ENCODE assay signal across 14 mouse cellular contexts in the genomic region with DNA sequence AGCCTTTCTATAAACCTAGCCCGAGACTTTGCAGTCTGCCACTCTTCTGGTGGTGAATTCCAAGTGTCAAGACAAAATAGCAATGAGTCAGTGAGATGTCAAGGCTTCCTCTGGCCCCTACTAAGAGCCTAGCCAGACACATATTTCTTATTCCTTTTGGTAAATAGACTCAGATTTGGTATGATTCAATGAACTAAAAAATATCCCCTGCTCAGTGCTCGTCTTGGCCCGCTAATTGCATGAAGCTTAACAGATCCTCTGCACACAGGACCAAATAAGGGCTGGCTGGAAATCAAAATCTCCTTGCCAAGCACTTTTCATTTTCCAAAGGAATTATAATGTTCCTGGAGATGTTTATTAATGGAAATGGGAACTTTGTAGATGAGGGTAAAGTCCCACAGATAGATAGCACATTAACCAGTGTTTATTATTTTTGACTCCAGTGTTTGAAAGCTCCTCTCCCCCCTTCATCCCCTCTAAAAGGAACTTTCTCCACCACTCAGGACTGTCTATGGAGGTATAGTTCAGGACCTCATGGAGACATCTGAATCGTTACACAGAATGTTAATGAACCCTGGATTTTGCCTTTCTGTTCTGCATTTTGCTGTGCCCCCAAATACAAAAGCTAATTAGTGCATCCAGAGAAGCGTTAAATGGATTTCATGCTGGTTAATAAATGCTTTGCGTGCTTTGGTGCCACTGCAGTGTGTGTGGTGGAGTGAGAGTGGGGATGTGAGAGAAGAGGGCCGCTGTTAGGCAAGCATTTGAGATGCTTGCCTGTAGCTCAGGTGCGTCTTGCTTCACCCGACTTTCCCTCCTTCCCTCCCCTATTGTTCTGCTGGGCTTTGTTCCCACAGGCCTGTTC.
A peak's percentile ranks its signal among the peaks of the same experiment; 100 is the strongest.
DNase-seq lines count a peak whose midpoint lies in the region; ATAC-seq lines count a peak whose summit lies in the region.
"Had no signal": no experiment of that assay in that cellular context is flagged by ENCODE, and none has a peak within 500 bp of the region (broad histone marks: within the 10 kb centered on the region; RNA-seq: fewer than 3 reads in every experiment).

No protein-coding gene starts in this region.

- peak; percentile 79 for ATAC-seq in forebrain, embryonic 16.5 days
- no peak for ATAC-seq in megakaryocyte progenitor cell, adult 5-6 weeks (replicated peaks; ENCODE audit: poor library complexity)
- ATAC-seq: activated CD4-positive, CD25-positive, alpha-beta regulatory T cell, adult 4 months had no signal

- H3K36me3 ChIP-seq in heart, embryonic 10.5 days, result no peaks in the 10 kb centered on the region
- H3K36me3 ChIP-seq in forebrain, embryonic 16.5 days (ENCODE audit: control insufficient read depth, insufficient read depth), result no peaks in the 10 kb centered on the region
- H3K36me3 ChIP-seq: limb, embryonic 12.5 days had no signal

- 81% methylated on average over 9 of the region's 9 CpGs for WGBS in heart, embryonic 10.5 days
- 24% methylated on average over 9 of the region's 9 CpGs for WGBS in forebrain, embryonic 16.5 days

- H3K27ac ChIP-seq in heart, embryonic 10.5 days, result no peak overlapping the region
- 0 out of 2 replicates have a peak overlapping the region, but pooled peaks have one; percentile 2 for H3K27ac ChIP-seq in forebrain, embryonic 16.5 days (ENCODE audit: low read length)
- H3K27ac ChIP-seq: limb, embryonic 12.5 days had no signal

- peak; percentile 90 for DNase-seq in heart, adult 11 months
- no peak for DNase-seq in heart, embryonic 10.5 days (ENCODE audit: low spot score)
- peak; percentile 24 for DNase-seq in lung, postnatal 10 days
- DNase-seq in lung, postnatal 4 days, result no peak
- DNase-seq in lung, postnatal 36 days, result peak; percentile 18
- DNase-seq in spleen, postnatal 4 days (ENCODE audit: low spot score in 2 of 2), result no peak
- DNase-seq: embryo, embryonic 11 days; layer of hippocampus, adult 9-11 months; right cerebral cortex, postnatal 14 days; thymus, postnatal 14 days had no signal

- no peak overlapping the region for H3K9ac ChIP-seq in forebrain, embryonic 16.5 days (replicated peaks; ENCODE audit: low read depth, low read length)
- H3K9ac ChIP-seq: limb, embryonic 12.5 days had no signal

- H3K27me3 ChIP-seq in heart, embryonic 10.5 days (ENCODE audit: insufficient read depth, poor library complexity, severe bottlenecking), result no peaks in the 10 kb centered on the region
- no peaks in the 10 kb centered on the region for H3K27me3 ChIP-seq in forebrain, embryonic 16.5 days (replicated peaks; ENCODE audit: control insufficient read depth, insufficient read depth, low read length)
- H3K27me3 ChIP-seq: limb, embryonic 12.5 days had no signal

- H3K4me2 ChIP-seq in forebrain, embryonic 16.5 days (ENCODE audit: low read length), result no peak overlapping the region
- H3K4me2 ChIP-seq: limb, embryonic 12.5 days had no signal

- no peak overlapping the region for H3K4me3 ChIP-seq in heart, embryonic 10.5 days
- H3K4me3 ChIP-seq in forebrain, embryonic 16.5 days (replicated peaks; ENCODE audit: low read length), result no peak overlapping the region
- H3K4me3 ChIP-seq: limb, embryonic 12.5 days had no signal

- H3K9me3 ChIP-seq in heart, embryonic 10.5 days, result no peaks in the 10 kb centered on the region
- H3K9me3 ChIP-seq in forebrain, embryonic 16.5 days (ENCODE audit: control insufficient read depth, low read length), result 0 out of 2 replicates have a peak, but pooled peaks cover 2% of the 10 kb centered on the region

- H3K4me1 ChIP-seq in heart, embryonic 10.5 days, result no peaks in the 10 kb centered on the region
- peaks cover 8% of the 10 kb centered on the region for H3K4me1 ChIP-seq in forebrain, embryonic 16.5 days (replicated peaks; ENCODE audit: control insufficient read depth, insufficient read depth, low read length)

Comparison
In these comparisons a context has a peak if more than half of its experiments do, and no peak if none do; other contexts are left out.
1. DNase-seq: peak in heart, adult 11 months (single experiment), lung, postnatal 10 days (single experiment) and lung, postnatal 36 days (single experiment); none in heart, embryonic 10.5 days (single experiment), lung, postnatal 4 days (0 of 2) and spleen, postnatal 4 days (0 of 2).